Mouse (Mus musculus): ENCODE data around the gene Creb3l1. TPM values are rescaled to one million over a fixed set of nuclear protein-coding genes. Genes with fewer than 3 reads are reported as not detected.

Gene Creb3l1
- total and polyA plus RNA-seq, 3 experiments: 3.8 to 5.8 (median 4.5) TPM

DNA sequence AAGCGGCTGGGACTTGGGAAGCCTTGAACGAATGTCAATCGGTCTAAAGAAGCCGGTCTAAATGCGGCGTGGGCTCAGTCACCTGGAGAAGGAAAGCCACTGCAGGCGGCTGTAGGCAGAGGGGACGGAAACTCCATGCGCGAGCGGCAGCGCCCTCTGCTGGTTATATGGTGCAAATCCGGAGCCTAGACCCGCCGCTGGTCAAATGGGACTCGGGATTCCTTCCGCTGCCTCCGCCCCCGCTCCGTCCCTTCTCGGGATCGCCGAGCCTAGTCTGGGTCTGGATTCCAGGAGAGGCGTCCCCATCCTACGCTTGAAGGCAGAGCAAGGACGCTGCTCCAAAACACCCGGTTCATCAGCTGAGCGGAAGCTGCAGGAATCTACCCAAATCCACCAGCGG, 34.2 kb upstream of the Creb3l1 start:
- peak; percentile 93 to 94 for DNase-seq
- no peaks in the 10 kb centered on the region for H3K36me3 ChIP-seq (ENCODE audit: control insufficient read depth, insufficient read depth, low read length)
- peak overlapping the region; percentile 68 for H3K9ac ChIP-seq (ENCODE audit: low read depth, low read length)
- TF ChIP-seq EP300 (IDR thresholded peaks at IDR 0.05; ENCODE audit: insufficient read depth, low read depth, low read length) (peak; percentile 85; the same call in 1 of the 2 replicates), POLR2A (IDR thresholded peaks at IDR 0.05; ENCODE audit: insufficient read depth, low read depth, low read length) (no peak)
- H3K79me2 ChIP-seq (replicated peaks; ENCODE audit: control insufficient read depth, insufficient read depth, low read length): no peaks in the 10 kb centered on the region
- peaks cover 10% of the 10 kb centered on the region for H3K4me1 ChIP-seq (ENCODE audit: control insufficient read depth, insufficient read depth, low read length)
- under 1% methylated on average over 29 of the region's 29 CpGs for WGBS
- H3K4me3 ChIP-seq: peak overlapping the region; percentile 48
- no peaks in the 10 kb centered on the region for H3K27me3 ChIP-seq (ENCODE audit: control insufficient read depth, insufficient read depth, low read length)
- intact Hi-C loops (cut with DNase I): loop anchor here (1.0 to 5.0 kb wide), 7 partner anchors 32 to 1211 kb away; partner anchors contain the start of gene Mtch2
- H3K27ac ChIP-seq: peak overlapping the region; percentile 75

DNA sequence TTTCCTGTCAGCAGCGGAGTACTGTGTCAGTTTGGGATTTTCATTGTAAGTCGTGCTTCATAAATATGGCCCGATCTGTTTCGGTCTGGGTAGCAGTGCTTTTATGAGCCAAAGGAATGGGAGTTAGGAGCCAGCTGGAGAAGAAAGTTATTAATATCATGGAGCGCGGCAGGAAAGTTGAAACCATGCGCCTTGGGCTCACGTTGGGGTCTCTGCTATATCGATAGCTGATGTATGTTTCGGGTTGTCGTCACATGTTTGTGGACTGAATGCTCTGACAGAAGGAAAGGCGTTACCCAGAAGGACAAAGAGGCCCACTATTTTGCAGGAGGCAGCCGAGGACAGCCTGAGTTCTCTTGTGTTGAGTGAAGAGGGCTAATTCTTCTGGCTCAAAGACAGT, 32.5 kb upstream of the Creb3l1 start:
- TF ChIP-seq EP300 (IDR thresholded peaks at IDR 0.05; ENCODE audit: insufficient read depth, low read depth, low read length) (no peak), POLR2A (IDR thresholded peaks at IDR 0.05; ENCODE audit: insufficient read depth, low read depth, low read length) (no peak), CTCF (IDR thresholded peaks at IDR 0.05) (no peak)
- no peak overlapping the region for H3K27ac ChIP-seq
- H3K9ac ChIP-seq (ENCODE audit: low read depth, low read length): no peak overlapping the region
- H3K79me2 ChIP-seq (replicated peaks; ENCODE audit: control insufficient read depth, insufficient read depth, low read length): no peaks in the 10 kb centered on the region
- intact Hi-C loops (cut with DNase I): loop anchor here (5.0 kb wide), 3 partner anchors 126 to 1209 kb away; partner anchors contain the start of gene Mtch2
- no peaks in the 10 kb centered on the region for H3K27me3 ChIP-seq (ENCODE audit: control insufficient read depth, insufficient read depth, low read length)
- WGBS: 83% methylated on average over 13 of the region's 13 CpGs
- no peak overlapping the region for H3K4me3 ChIP-seq
- H3K36me3 ChIP-seq (ENCODE audit: control insufficient read depth, insufficient read depth, low read length): no peaks in the 10 kb centered on the region
- peaks cover 10% of the 10 kb centered on the region for H3K4me1 ChIP-seq (ENCODE audit: control insufficient read depth, insufficient read depth, low read length)
- no peak for DNase-seq

DNA sequence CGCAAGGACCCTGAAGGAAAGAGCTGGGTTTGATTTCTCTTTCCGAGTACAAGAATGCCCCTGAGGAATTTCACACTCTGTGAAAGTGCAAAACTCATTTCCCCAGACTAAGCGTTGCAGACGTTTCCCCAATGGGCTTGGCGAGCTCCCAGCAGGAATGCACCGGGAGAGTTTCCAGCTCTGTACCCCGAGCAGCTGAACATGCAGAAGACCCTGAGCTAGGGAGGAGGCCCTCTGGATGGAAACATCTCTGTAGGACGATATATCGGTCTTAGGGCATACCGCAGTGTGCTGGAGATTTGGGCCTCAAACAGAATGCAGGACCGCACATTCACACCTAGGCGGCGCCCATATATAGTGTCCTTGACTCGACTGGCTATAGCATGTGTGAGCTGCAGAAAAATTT, 31.5 kb upstream of the Creb3l1 start:
- Histone ChIP-seq H3K27ac (peak overlapping the region; percentile 90), H3K27me3 (ENCODE audit: control insufficient read depth, insufficient read depth, low read length) (no peaks in the 10 kb centered on the region), H3K79me2 (replicated peaks; ENCODE audit: control insufficient read depth, insufficient read depth, low read length) (no peaks in the 10 kb centered on the region), H3K36me3 (ENCODE audit: control insufficient read depth, insufficient read depth, low read length) (no peaks in the 10 kb centered on the region), H3K4me3 (peak overlapping the region; percentile 56), H3K4me1 (ENCODE audit: control insufficient read depth, insufficient read depth, low read length) (peaks cover 10% of the 10 kb centered on the region), H3K9ac (ENCODE audit: low read depth, low read length) (peak overlapping the region; percentile 71)
- WGBS: 8% methylated on average over 14 of the region's 14 CpGs
- TF ChIP-seq CTCF (IDR thresholded peaks at IDR 0.05) (peak; percentile 78), EP300 (IDR thresholded peaks at IDR 0.05; ENCODE audit: insufficient read depth, low read depth, low read length) (no peak), POLR2A (IDR thresholded peaks at IDR 0.05; ENCODE audit: insufficient read depth, low read depth, low read length) (no peak)
- intact Hi-C loops (cut with DNase I): loop anchor here (5.0 kb wide), 3 partner anchors 126 to 1209 kb away; partner anchors contain the start of gene Mtch2
- peak; percentile 66 to 78 for DNase-seq

GRCm38 (mm10) chr2:92055101-92055813, 31.0 kb upstream of the Creb3l1 start:
- 4% methylated on average over 38 of the region's 38 CpGs for WGBS
- TF ChIP-seq EP300 (IDR thresholded peaks at IDR 0.05; ENCODE audit: insufficient read depth, low read depth, low read length) (peak; percentile 65), CTCF (IDR thresholded peaks at IDR 0.05) (no peak), POLR2A (IDR thresholded peaks at IDR 0.05; ENCODE audit: insufficient read depth, low read depth, low read length) (peak; percentile 87)

GRCm38 (mm10) chr2:92052754-92053153, 28.5 kb upstream of the Creb3l1 start:
- TF ChIP-seq CTCF (IDR thresholded peaks at IDR 0.05) (no peak), EP300 (IDR thresholded peaks at IDR 0.05; ENCODE audit: insufficient read depth, low read depth, low read length) (no peak), POLR2A (IDR thresholded peaks at IDR 0.05; ENCODE audit: insufficient read depth, low read depth, low read length) (no peak)
- Histone ChIP-seq H3K9ac (ENCODE audit: low read depth, low read length) (no peak overlapping the region), H3K4me1 (ENCODE audit: control insufficient read depth, insufficient read depth, low read length) (peaks cover 9% of the 10 kb centered on the region), H3K4me3 (no peak overlapping the region), H3K79me2 (replicated peaks; ENCODE audit: control insufficient read depth, insufficient read depth, low read length) (no peaks in the 10 kb centered on the region), H3K27ac (no peak overlapping the region), H3K27me3 (ENCODE audit: control insufficient read depth, insufficient read depth, low read length) (no peaks in the 10 kb centered on the region), H3K36me3 (ENCODE audit: control insufficient read depth, insufficient read depth, low read length) (no peaks in the 10 kb centered on the region)
- DNase-seq: no peak
- WGBS: 59% methylated on average over 2 of the region's 2 CpGs
- intact Hi-C loops (cut with DNase I): no loop called here

More at GRCm38 (mm10) chr2:92055101-92055813, 31.0 kb upstream of the Creb3l1 start:
- Histone ChIP-seq H3K27me3 (ENCODE audit: control insufficient read depth, insufficient read depth, low read length) (no peaks in the 10 kb centered on the region), H3K4me3 (peak overlapping the region; percentile 56), H3K79me2 (replicated peaks; ENCODE audit: control insufficient read depth, insufficient read depth, low read length) (no peaks in the 10 kb centered on the region), H3K36me3 (ENCODE audit: control insufficient read depth, insufficient read depth, low read length) (no peaks in the 10 kb centered on the region), H3K4me1 (ENCODE audit: control insufficient read depth, insufficient read depth, low read length) (peaks cover 10% of the 10 kb centered on the region), H3K27ac (peak overlapping the region; percentile 90), H3K9ac (ENCODE audit: low read depth, low read length) (peak overlapping the region; percentile 71)
- peak; percentile 95 to 97 for DNase-seq
- intact Hi-C loops (cut with DNase I): loop anchor here (5.0 kb wide), 3 partner anchors 127 to 1208 kb away; partner anchors contain the start of gene Mtch2

- TF ChIP-seq EP300 (IDR thresholded peaks at IDR 0.05; ENCODE audit: insufficient read depth, low read depth, low read length) (no peak), POLR2A (IDR thresholded peaks at IDR 0.05; ENCODE audit: insufficient read depth, low read depth, low read length) (no peak), CTCF (IDR thresholded peaks at IDR 0.05) (no peak)
- peaks cover 9% of the 10 kb centered on the region for H3K4me1 ChIP-seq (ENCODE audit: control insufficient read depth, insufficient read depth, low read length)
- no peak overlapping the region for H3K27ac ChIP-seq
- DNase-seq: peak; percentile 21 to 27
- WGBS: 66% methylated on average over 8 of the region's 8 CpGs
- intact Hi-C loops (cut with DNase I): no loop called here
- H3K9ac ChIP-seq (ENCODE audit: low read depth, low read length): no peak overlapping the region
- no peaks in the 10 kb centered on the region for H3K36me3 ChIP-seq (ENCODE audit: control insufficient read depth, insufficient read depth, low read length)
- no peaks in the 10 kb centered on the region for H3K79me2 ChIP-seq (replicated peaks; ENCODE audit: control insufficient read depth, insufficient read depth, low read length)
- H3K27me3 ChIP-seq (ENCODE audit: control insufficient read depth, insufficient read depth, low read length): no peaks in the 10 kb centered on the region
- no peak overlapping the region for H3K4me3 ChIP-seq
Observed at GRCm38 (mm10) chr2:92052188-92052587, 27.9 kb upstream of the Creb3l1 start.

Data from heart, adult 2 months (tissue).